Mouse (Mus musculus) frontal cortex, adult 2 months (tissue): ENCODE results near the gene Tcf12. TPM values are rescaled to one million over a fixed set of nuclear protein-coding genes. Genes with fewer than 3 reads are reported as not detected.

Source experiments
- DNase-seq, 2 experiments: peaks; one replicate each; pipeline ENCODE4 v3.0.0; 2022; ENCODE audit warnings: low spot score in 1 of 2; ENCODE audit errors: extremely low spot score in 1 of 2
- polyA plus RNA-seq: library from polyadenylated mRNA; depleted of rRNA; stranded (reverse); fragments of >200 nt; gene quantifications from 2 replicates; pipeline ENCODE4 v1.2.3, GENCODE M21; 2012

Tcf12 gene
- polyA plus RNA-seq, 1 experiment: 46.0 TPM

GRCm38 (mm10) chr9:71930431-71931357 is 181.0 kb downstream of the Tcf12 start:
- DNase-seq: no peak

GRCm38 (mm10) chr9:71916662-71916953 is 195.1 kb downstream of the Tcf12 start:
- no peak for DNase-seq

- no peak for DNase-seq
Observed at GRCm38 (mm10) chr9:71915871-71916661, 195.6 kb downstream of the Tcf12 start.

- no peak for DNase-seq
Observed at GRCm38 (mm10) chr9:71906522-71906921, 205.1 kb downstream of the Tcf12 start.

GRCm38 (mm10) chr9:71898852-71899251 is 212.8 kb downstream of the Tcf12 start:
- DNase-seq: no peak

GRCm38 (mm10) chr9:71897399-71897798 is 214.3 kb downstream of the Tcf12 start:
- peak in 1 of 2 experiments; percentile 31 for DNase-seq

GRCm38 (mm10) chr9:71895931-71896724 is 215.5 kb downstream of the Tcf12 start:
- DNase-seq: peak in 1 of 2 experiments; percentile 40

GRCm38 (mm10) chr9:71895291-71895690 is 216.4 kb downstream of the Tcf12 start:
- DNase-seq: no peak

- DNase-seq: no peak
Observed at GRCm38 (mm10) chr9:71894943-71895286, 216.8 kb downstream of the Tcf12 start.

GRCm38 (mm10) chr9:71894246-71894942 is 217.3 kb downstream of the Tcf12 start:
- no peak for DNase-seq

- no peak for DNase-seq
Observed at GRCm38 (mm10) chr9:71888450-71888849, 223.2 kb downstream of the Tcf12 start.

- no peak for DNase-seq
Observed at GRCm38 (mm10) chr9:71880629-71881028, 231.0 kb downstream of the Tcf12 start.

GRCm38 (mm10) chr9:71879972-71880371 is 231.7 kb downstream of the Tcf12 start:
- DNase-seq: no peak

- DNase-seq: no peak
Observed at GRCm38 (mm10) chr9:71879415-71879814, 232.3 kb downstream of the Tcf12 start.

GRCm38 (mm10) chr9:71877867-71878266 is 233.8 kb downstream of the Tcf12 start:
- DNase-seq: no peak

- DNase-seq: no peak
Observed at GRCm38 (mm10) chr9:71874761-71875160, 236.9 kb downstream of the Tcf12 start.

GRCm38 (mm10) chr9:71874035-71874572 is 237.6 kb downstream of the Tcf12 start:
- DNase-seq: no peak

GRCm38 (mm10) chr9:71863338-71863737 is 248.3 kb downstream of the Tcf12 start:
- DNase-seq: no peak

GRCm38 (mm10) chr9:71861629-71862028 is 250.0 kb downstream of the Tcf12 start:
- DNase-seq: no peak

GRCm38 (mm10) chr9:71857926-71858325 is 253.7 kb downstream of the Tcf12 start:
- no peak for DNase-seq
